Mouse (Mus musculus): ENCODE data around the gene Twsg1.
A peak's percentile ranks its signal among the peaks of the same experiment; 100 is the strongest.

The Twsg1 gene

GRCm38 (mm10) chr17:65884691-65885397 lies 66.2 kb downstream of the Twsg1 start:
- peak; percentile 100 for DNase-seq

DNA sequence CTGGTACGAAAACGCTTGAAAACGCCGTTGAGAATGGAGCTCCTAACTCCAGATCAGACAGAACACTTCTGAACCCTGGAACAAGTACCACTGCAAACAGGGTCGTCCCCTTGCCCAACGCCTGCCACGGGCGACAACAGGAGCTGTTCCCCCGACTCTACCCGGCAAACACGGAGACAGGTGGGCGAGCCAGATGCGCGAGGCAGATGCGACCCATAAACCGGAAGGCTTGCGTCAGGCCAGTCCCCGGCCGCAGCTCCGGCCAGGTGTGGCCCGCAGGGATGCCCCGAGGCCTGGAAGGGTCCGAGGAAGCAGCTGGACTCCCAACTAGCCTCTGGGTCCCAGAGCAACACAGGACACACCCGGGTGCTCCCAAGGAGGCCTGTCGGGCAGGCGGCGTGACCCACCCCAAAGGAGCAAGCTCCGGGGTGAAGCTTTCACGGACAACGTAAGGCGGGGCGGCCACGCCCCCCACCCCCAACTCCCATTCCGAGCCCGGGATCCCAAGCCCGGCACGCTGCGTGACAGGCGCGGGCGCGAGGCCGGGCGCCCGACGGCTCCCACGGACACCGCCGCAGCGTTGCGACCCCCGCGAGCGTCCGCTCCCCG lies 66.9 kb downstream of the Twsg1 start:
- DNase-seq, result peak; percentile 44

DNA sequence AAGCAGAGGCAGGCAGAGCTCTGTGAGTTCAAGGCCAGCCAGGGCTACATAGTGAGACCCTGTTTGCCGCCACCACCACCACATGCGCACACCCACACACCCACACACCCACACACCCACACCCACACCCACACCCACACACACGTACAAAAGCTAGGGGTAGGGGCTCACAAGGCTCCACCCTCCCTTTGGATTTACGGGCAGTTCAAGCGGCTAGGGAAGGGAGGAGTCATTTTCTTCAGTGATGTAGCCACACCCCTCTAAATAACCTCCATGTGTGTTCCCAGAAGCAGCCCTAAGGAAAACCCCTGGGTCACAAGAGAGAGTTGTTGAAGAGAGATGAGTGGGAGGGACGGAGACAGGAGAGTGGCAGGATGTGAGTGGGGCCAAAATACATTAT lies 74.0 kb downstream of the Twsg1 start:
- no peak for DNase-seq

GRCm38 (mm10) chr17:65873834-65874233 lies 77.2 kb downstream of the Twsg1 start:
- DNase-seq, result no peak

- DNase-seq, result no peak
Observed at GRCm38 (mm10) chr17:65873156-65873555, 77.9 kb downstream of the Twsg1 start.

GRCm38 (mm10) chr17:65872652-65873051 lies 78.4 kb downstream of the Twsg1 start:
- peak; percentile 68 for DNase-seq

DNA sequence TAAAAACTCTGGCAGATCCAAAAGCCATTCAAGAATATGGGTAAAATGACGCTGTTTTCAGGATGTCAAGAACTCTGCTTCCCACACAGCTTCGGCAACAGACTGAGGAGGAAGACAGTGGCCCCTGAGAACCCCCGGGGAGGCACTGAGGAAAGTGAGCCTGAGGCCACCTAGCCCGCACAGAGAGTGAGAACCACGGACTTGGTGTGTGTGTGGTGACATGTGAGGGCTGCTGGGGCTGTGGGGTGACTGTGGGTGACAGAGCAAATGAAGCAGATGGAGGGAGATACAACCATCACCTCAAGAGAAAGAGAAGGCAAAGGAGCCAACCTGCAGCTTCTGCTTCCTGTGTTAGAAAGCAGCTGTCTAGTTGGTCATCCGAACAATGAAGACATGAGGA lies 79.0 kb downstream of the Twsg1 start:
- DNase-seq, result no peak
